Mouse (Mus musculus) lung, postnatal 0 days (tissue): ENCODE measurements at regions not wholly inside any gene's neighbourhood (a gene's known extent, or its start where the extent isn't known, plus 50 kb on each side); places are given as distances from the start of the nearest gene placed in this dataset.

Source experiments
- CTCF ChIP-seq: IDR thresholded peaks from 2 replicates; pipeline ENCODE4 v1.5.1; 2016; ENCODE audit warnings: antibody characterized with exemption, mild to moderate bottlenecking
- EP300 ChIP-seq: IDR thresholded peaks from 2 replicates; pipeline ENCODE4 v1.6.1; 2016; ENCODE audit warnings: antibody characterized with exemption, mild to moderate bottlenecking, control low read depth

GRCm38 (mm10) chr15:90733891-90734290 lies 54.7 kb upstream of the Cpne8 start:
- TF ChIP-seq CTCF = no peak
- no peak for TF ChIP-seq EP300
